Mouse (Mus musculus) limb, embryonic 13.5 days (tissue): ENCODE data around the gene Tcf7l1. TPM values are rescaled to one million over a fixed set of nuclear protein-coding genes. Genes with fewer than 3 reads are reported as not detected.

Experiments
- ATAC-seq: fragments of 200-750 bp; cut with Nextera tagmentation; 2 replicates; pipeline ENCODE4 v1.8.0; 2017; ENCODE audit warnings: low read depth, moderate number of reproducible peaks, moderate TSS enrichment; ENCODE audit not compliant: low FRiP score
- H3K27ac ChIP-seq: fragments of 300-500 bp; sonication (generic); 2 replicates; pipeline ENCODE4 v1.5.1; 2015; ENCODE audit warnings: inconsistent platforms, mild to moderate bottlenecking, moderate library complexity
- H3K27me3 ChIP-seq: fragments of 300-500 bp; sonication (generic); 2 replicates; pipeline ENCODE4 v1.6.1; 2015; ENCODE audit warnings: mild to moderate bottlenecking, inconsistent platforms
- H3K36me3 ChIP-seq: fragments of 300-500 bp; sonication (generic); 2 replicates; pipeline ENCODE4 v1.6.1; 2015; ENCODE audit warnings: inconsistent platforms, mild to moderate bottlenecking, moderate library complexity
- H3K4me1 ChIP-seq: fragments of 300-500 bp; sonication (generic); 2 replicates; pipeline ENCODE4 v1.6.1; 2015; ENCODE audit warnings: inconsistent platforms
- H3K4me2 ChIP-seq: fragments of 300-500 bp; sonication (generic); replicated peaks from 2 replicates; pipeline ENCODE4 v1.6.1; 2015; ENCODE audit warnings: inconsistent platforms, mild to moderate bottlenecking, moderate library complexity
- H3K4me3 ChIP-seq: fragments of 300-500 bp; sonication (generic); 2 replicates; pipeline ENCODE4 v1.5.1; 2015; ENCODE audit warnings: moderate library complexity, mild to moderate bottlenecking, inconsistent platforms
- H3K9ac ChIP-seq: fragments of 300-500 bp; sonication (generic); 2 replicates; pipeline ENCODE4 v1.6.1; 2015; ENCODE audit warnings: mild to moderate bottlenecking, inconsistent platforms
- H3K9me3 ChIP-seq: fragments of 300-500 bp; sonication (generic); 2 replicates; pipeline ENCODE4 v1.6.1; 2016; ENCODE audit warnings: inconsistent platforms
- WGBS: fragments of 180-500 bp; shearing (Covaris S2); methylation state at CpG from one replicate; pipeline ENCODE4 v1.1.7; 2015; 5-methylcytosine and 5-hydroxymethylcytosine counted together
- polyA plus RNA-seq: library from polyadenylated mRNA; unstranded; fragments of >200 nt; fragmentation: Nextera tagmentation; extraction: Ambion mirVana; gene quantifications from 2 replicates; pipeline ENCODE4 v1.2.1, GENCODE M21; 2015

Tcf7l1 gene
- polyA plus RNA-seq, 1 experiment from 2014 or later: 46.8 TPM

DNA sequence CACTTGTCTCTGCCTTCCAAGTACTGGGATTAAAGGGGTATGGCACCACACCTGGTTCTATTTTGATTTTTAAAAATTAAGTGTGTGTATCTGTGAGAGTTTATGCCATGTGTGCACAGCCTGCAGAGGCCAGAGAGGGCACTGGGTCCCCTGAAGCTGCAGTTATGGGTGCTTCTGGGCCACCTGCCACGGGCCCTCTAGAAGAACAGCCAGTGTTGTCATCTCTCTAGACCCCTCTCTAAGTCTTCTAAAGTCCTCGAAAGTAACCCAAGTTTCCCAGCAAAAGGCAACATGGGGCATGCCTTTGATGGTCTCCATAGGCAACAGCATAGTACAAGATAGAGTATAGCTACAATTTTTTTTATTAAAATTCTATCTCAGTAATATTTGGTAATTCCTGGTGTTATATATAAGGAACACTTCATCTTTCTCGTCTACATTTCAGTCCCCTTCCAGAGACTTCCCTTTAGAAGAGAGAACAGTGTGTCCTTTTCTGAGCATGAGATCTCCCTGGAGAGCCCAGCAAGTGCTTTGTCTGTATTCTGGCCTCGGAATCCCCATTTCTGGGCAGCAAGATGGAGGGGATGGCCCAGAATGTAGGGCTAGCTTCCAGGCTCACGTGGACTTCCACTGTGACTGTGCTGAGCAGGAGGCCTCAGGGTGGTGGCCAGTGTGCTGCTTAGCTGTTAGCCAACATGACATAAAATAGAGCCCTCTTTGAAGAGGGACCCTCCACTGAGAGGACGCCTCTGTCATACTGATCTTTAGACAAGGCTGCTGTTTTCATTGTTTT is 195.8 kb downstream of the Tcf7l1 start:
- no peaks in the 10 kb centered on the region for H3K9me3 ChIP-seq
- 80% methylated on average over 6 of the region's 6 CpGs for WGBS
- H3K27ac ChIP-seq: no peak overlapping the region
- no peak overlapping the region for H3K4me2 ChIP-seq
- no peaks in the 10 kb centered on the region for H3K27me3 ChIP-seq
- no peak overlapping the region for H3K9ac ChIP-seq
- no peaks in the 10 kb centered on the region for H3K36me3 ChIP-seq
- H3K4me3 ChIP-seq: no peak overlapping the region
- no peak for ATAC-seq
- peaks cover 11% of the 10 kb centered on the region for H3K4me1 ChIP-seq

DNA sequence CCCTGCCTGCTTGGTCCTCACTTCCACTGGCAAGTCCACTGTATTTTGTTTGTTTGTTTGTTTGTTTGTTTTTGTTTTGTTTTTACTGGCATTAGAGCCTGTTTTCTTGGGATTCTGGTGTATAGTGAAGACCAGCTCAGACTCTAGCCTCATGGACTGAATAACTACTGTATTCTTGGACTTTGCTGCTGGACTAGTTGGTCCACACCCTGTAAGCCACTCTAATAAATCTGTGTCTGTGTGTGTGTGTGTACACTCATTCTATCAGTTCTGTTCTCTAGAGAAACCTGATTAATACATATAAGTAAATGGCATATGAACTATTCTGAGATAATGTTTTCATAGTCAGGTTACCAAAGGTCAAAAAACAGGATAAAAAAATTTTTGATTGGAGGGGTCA is 198.9 kb downstream of the Tcf7l1 start:
- no peaks in the 10 kb centered on the region for H3K9me3 ChIP-seq
- no peaks in the 10 kb centered on the region for H3K4me1 ChIP-seq
- H3K36me3 ChIP-seq: peaks cover 15% of the 10 kb centered on the region
- H3K27ac ChIP-seq: no peak overlapping the region
- ATAC-seq: no peak
- no peak overlapping the region for H3K4me3 ChIP-seq
- no peak overlapping the region for H3K9ac ChIP-seq
- no peak overlapping the region for H3K4me2 ChIP-seq
- no peaks in the 10 kb centered on the region for H3K27me3 ChIP-seq

DNA sequence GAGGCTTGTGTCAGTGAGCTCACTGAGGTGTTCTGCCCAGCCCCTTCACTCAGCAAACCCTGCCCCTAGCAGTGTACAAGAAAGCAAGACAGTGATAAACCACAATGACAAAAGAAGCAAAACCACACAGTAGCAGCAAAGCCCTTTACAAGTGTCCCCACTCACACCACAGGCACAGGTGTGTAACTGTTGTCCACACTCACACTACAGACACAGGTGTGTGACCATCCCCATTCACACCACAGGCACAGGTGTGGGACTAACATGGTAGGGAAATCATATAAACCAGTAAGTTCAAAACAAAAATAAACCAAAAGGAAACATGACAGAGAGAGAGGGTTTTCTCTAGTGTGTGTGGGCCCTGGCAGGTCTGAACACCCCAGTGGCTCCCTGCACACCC is 200.7 kb downstream of the Tcf7l1 start:
- H3K27me3 ChIP-seq: no peaks in the 10 kb centered on the region
- H3K27ac ChIP-seq: no peak overlapping the region
- no peak overlapping the region for H3K4me3 ChIP-seq
- no peak overlapping the region for H3K4me2 ChIP-seq
- no peak overlapping the region for H3K9ac ChIP-seq
- ATAC-seq: no peak
- H3K36me3 ChIP-seq: peaks cover 25% of the 10 kb centered on the region
- no peaks in the 10 kb centered on the region for H3K4me1 ChIP-seq
- no peaks in the 10 kb centered on the region for H3K9me3 ChIP-seq

DNA sequence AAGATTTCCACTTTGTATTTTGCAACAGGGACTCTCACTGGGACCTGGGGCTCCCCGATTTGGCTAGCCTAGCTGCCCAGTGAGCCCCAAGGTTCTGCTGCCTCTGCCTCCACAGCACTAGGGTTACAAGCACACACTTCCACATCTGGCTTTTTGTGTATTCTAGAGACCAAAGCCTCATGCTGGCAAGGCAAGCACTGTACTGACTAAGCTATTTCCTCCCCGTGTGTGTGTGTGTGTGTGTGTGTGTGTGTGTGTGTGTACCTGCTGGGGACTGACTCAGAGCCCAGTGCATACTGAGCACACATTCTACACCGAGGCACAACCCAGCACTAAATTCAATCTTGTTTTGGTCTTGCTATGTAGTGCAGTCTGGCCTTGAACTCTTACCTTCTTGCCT is 202.4 kb downstream of the Tcf7l1 start:
- peaks cover 26% of the 10 kb centered on the region for H3K36me3 ChIP-seq
- H3K9ac ChIP-seq: no peak overlapping the region
- no peak overlapping the region for H3K4me2 ChIP-seq
- no peak overlapping the region for H3K27ac ChIP-seq
- 80% methylated on average over 3 of the region's 3 CpGs for WGBS
- no peaks in the 10 kb centered on the region for H3K4me1 ChIP-seq
- no peak for ATAC-seq
- no peaks in the 10 kb centered on the region for H3K9me3 ChIP-seq
- no peak overlapping the region for H3K4me3 ChIP-seq
- no peaks in the 10 kb centered on the region for H3K27me3 ChIP-seq

DNA sequence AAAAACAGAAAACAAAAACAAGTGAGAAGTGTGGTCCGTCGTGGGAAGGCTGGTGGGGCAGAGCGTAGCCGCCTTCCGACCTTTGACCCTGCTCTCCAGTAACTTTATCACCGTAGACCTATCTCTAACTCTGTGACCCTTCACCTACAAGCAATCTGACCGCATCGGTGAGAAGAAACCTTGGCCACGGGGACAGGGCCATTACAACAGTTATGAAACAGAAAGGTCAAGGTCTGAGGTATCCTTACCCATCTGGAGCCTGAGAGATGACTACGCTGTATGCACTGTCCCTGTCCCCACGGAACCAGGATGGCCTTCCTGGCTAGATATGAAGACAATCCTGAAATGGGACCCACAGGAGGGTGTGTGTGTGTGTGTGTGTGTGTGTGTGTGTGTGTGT is 204.9 kb downstream of the Tcf7l1 start:
- H3K4me2 ChIP-seq: no peak overlapping the region
- no peaks in the 10 kb centered on the region for H3K9me3 ChIP-seq
- H3K27me3 ChIP-seq: no peaks in the 10 kb centered on the region
- peaks cover 35% of the 10 kb centered on the region for H3K36me3 ChIP-seq
- 82% methylated on average over 11 of the region's 11 CpGs for WGBS
- no peak overlapping the region for H3K4me3 ChIP-seq
- no peak overlapping the region for H3K9ac ChIP-seq
- no peak for ATAC-seq
- no peaks in the 10 kb centered on the region for H3K4me1 ChIP-seq
- H3K27ac ChIP-seq: no peak overlapping the region

DNA sequence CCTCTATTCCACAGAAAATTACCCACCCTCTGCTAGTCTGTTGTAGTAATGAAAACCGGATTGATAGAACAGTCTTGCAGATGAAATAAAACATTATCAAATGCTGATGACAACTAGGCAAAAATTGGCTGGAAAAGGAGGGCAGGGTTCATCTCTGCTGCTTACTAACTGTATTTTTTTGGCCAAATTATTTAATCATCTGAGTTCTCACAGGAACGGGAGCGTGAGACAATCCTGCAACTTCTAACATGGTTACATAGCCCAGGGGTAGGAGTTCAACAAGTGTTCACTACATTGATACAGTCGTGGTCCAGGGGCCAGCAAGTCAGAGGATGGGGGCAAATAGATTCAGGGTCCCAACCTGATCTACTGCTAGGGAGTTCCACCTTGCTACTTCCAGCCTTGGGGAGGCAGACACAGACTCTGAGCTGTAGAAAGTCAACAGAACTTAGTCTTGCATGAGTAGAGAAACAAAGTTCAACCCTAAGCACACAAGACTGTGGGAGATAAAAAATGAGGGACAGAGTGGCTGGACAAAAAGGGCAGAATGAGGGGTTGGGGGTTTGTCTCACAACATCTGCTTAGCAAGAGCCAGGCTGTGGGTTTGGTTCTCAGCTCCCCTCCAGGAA is 205.7 kb downstream of the Tcf7l1 start:
- no peak for ATAC-seq
- H3K9me3 ChIP-seq: no peaks in the 10 kb centered on the region
- no peak overlapping the region for H3K27ac ChIP-seq
- peaks cover 43% of the 10 kb centered on the region for H3K36me3 ChIP-seq
- 86% methylated on average over 4 of the region's 4 CpGs for WGBS
- no peaks in the 10 kb centered on the region for H3K4me1 ChIP-seq
- no peak overlapping the region for H3K4me2 ChIP-seq
- H3K27me3 ChIP-seq: no peaks in the 10 kb centered on the region
- H3K9ac ChIP-seq: no peak overlapping the region
- no peak overlapping the region for H3K4me3 ChIP-seq

DNA sequence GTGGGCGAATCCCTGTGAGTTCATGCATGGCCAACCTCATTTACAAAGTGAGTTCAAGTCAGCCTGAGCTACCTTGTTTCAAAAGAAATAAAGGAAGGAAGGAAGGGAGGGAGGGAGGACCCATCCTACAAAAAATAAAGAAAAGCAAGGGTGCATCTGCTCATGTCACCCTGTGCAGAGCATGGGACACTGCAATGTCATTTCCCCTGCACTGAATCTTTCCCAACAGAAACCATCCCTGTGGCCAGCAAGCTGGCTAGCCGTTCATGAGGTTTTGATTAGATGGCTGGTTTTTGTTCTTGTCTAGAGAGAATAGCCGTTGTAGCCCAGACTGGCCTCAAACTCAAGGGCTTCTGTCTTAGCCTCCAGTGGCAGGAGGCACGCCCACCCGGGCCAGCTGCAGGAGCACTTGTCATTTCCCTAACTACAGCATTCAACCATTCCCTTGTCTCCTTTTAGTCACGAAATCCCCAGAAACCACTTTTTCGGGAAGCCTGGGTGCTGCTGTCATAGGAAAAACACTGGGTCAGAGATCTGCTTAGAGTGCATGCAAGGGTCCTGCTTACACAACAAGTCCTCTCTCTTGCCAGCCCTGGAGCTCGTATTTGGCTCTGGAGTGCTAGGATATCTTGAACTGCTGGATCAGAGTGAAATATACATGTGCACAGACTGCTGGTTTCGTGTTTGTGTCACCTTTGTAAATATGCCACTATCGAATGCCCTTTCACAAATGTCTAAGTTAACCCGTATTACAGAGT is 207.2 kb downstream of the Tcf7l1 start:
- H3K4me2 ChIP-seq: no peak overlapping the region
- H3K36me3 ChIP-seq: peaks cover 43% of the 10 kb centered on the region
- no peak overlapping the region for H3K9ac ChIP-seq
- no peaks in the 10 kb centered on the region for H3K9me3 ChIP-seq
- H3K27ac ChIP-seq: no peak overlapping the region
- no peak for ATAC-seq
- H3K4me1 ChIP-seq: no peaks in the 10 kb centered on the region
- H3K4me3 ChIP-seq: no peak overlapping the region
- 70% methylated on average over 11 of the region's 11 CpGs for WGBS
- H3K27me3 ChIP-seq: no peaks in the 10 kb centered on the region

Other genes with a start within 250 kb of the Tcf7l1 start
- 35.8 and 41.3 TPM in 2 replicates for gene Capg, start 244.9 kb downstream of the Tcf7l1 start, polyA plus RNA-seq
- gene Elmod3, start 190.8 kb downstream of the Tcf7l1 start, polyA plus RNA-seq: 15.3 and 16.7 TPM in 2 replicates
- gene Retsat, start 190.8 kb downstream of the Tcf7l1 start, polyA plus RNA-seq: 15.1 and 17.9 TPM in 2 replicates
- 22.0 and 23.0 TPM in 2 replicates for gene Tgoln1, start 172.3 kb downstream of the Tcf7l1 start, polyA plus RNA-seq
- 39.3 and 39.7 TPM in 2 replicates for gene Kcmf1, start 110.7 kb upstream of the Tcf7l1 start, polyA plus RNA-seq
- 2,406 and 2,417 TPM in 2 replicates for gene Tmsb10, start 169.5 kb upstream of the Tcf7l1 start, polyA plus RNA-seq